Mouse (Mus musculus) heart, adult 2 months (tissue): ENCODE measurements around the gene Hepacam. TPM values are rescaled to one million over a fixed set of nuclear protein-coding genes. Genes with fewer than 3 reads are reported as not detected.

Experiments used
- DNase-seq, 2 experiments: peaks; one replicate each; pipeline ENCODE4 v3.0.0; 2021
- H3K27ac ChIP-seq: fragments of 200-600 bp; 2 replicates; pipeline ENCODE4 v1.8.1; 2022
- H3K27me3 ChIP-seq: fragments of 200-500 bp; 2 replicates; pipeline ENCODE4 v1.6.1; 2012; ENCODE audit warnings: mild to moderate bottlenecking, low read length, inconsistent platforms, mixed read lengths; ENCODE audit not compliant: control insufficient read depth, insufficient read depth
- H3K36me3 ChIP-seq: fragments of 200-500 bp; 2 replicates; pipeline ENCODE4 v1.6.1; 2012; ENCODE audit warnings: low read length, inconsistent platforms; ENCODE audit not compliant: control insufficient read depth, insufficient read depth
- H3K4me1 ChIP-seq: fragments of 200-500 bp; 2 replicates; pipeline ENCODE4 v1.6.1; 2011; ENCODE audit warnings: low read length; ENCODE audit not compliant: control insufficient read depth, insufficient read depth
- H3K4me3 ChIP-seq: fragments of 200-600 bp; 2 replicates; pipeline ENCODE4 v1.8.1; 2022
- H3K79me2 ChIP-seq: fragments of 200-500 bp; replicated peaks from 2 replicates; pipeline ENCODE4 v1.6.1; 2012; ENCODE audit warnings: mild to moderate bottlenecking, inconsistent platforms, low read length, moderate library complexity, mixed read lengths; ENCODE audit not compliant: control insufficient read depth, insufficient read depth
- H3K9ac ChIP-seq: fragments of 200-500 bp; 2 replicates; pipeline ENCODE4 v1.6.1; 2012; ENCODE audit warnings: low read depth, mild to moderate bottlenecking, control low read depth, inconsistent platforms, low read length, mixed read lengths
- CTCF ChIP-seq: fragments of 200-600 bp; IDR thresholded peaks from 2 replicates; pipeline ENCODE4 v1.8.1; 2022; ENCODE audit warnings: antibody characterized with exemption, mild to moderate bottlenecking, moderate library complexity
- EP300 ChIP-seq: fragments of 200-500 bp; IDR thresholded peaks from 2 replicates; pipeline ENCODE4 v1.6.1; 2011; ENCODE audit warnings: low read depth, low read length, control low read depth; ENCODE audit not compliant: insufficient read depth
- POLR2A ChIP-seq: fragments of 200-500 bp; IDR thresholded peaks from 2 replicates; pipeline ENCODE4 v1.6.1; 2011; ENCODE audit warnings: mild to moderate bottlenecking, low read depth, low read length, control low read depth; ENCODE audit not compliant: insufficient read depth
- WGBS: fragments of 180-500 bp; shearing (Covaris S2); methylation state at CpG from one replicate; pipeline ENCODE4 v1.1.7; 2018; 5-methylcytosine and 5-hydroxymethylcytosine counted together
- intact Hi-C: fragments of 180-260 bp; cut with DNase I; formaldehyde crosslinking; loops from one replicate; pipeline ENCODE4 v1.15.1; 2025
- polyA plus RNA-seq: library from polyadenylated mRNA; depleted of rRNA; stranded (reverse); fragments of >200 nt; gene quantifications from 2 replicates; pipeline ENCODE4 v1.2.3, GENCODE M21; 2012
- total RNA-seq, 2 experiments: library from RNA; stranded (reverse); gene quantifications; 2 replicates each; pipeline ENCODE4 v1.2.3; 2021

The Hepacam gene
- total and polyA plus RNA-seq, 3 experiments, result 0.29 TPM; not detected in 2

DNA sequence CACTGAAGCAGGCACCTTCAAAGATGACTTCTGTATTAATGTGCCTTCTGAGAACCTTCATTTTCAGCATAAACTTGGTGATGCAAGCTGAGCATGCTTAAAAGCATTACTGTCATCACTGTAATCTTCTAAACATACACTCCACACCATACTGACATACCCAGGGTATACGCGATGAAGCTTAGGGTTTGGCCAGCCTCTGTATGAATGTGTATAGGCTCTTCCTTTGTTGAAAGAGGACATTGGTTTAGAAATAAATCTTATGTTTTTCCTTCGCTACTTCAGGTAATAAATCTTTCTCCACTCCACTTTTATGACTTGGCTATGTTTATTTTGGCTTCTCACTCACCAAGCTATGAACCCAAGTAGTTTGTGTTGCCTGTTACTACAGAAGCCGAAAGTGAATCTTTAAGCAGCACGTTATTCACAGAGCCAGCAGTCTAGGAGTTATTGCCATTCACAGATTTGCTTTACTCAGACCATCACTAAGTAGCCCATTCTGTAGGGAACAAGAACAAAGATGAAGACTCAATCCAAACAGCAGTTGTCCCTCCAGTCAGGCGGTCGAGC lies 4.2 kb downstream of the Hepacam start:
- intact Hi-C loops, result no loop called here
- Histone ChIP-seq H3K79me2 (no peaks in the 10 kb centered on the region), H3K27ac (no peak overlapping the region), H3K9ac (no peak overlapping the region), H3K27me3 (no peaks in the 10 kb centered on the region), H3K4me3 (no peak overlapping the region), H3K36me3 (peaks cover 2% of the 10 kb centered on the region; the same call in 1 of the 2 replicates), H3K4me1 (no peaks in the 10 kb centered on the region; the same call in none of the 2 replicates)
- DNase-seq, result no peak
- TF ChIP-seq POLR2A (no peak), CTCF (no peak), EP300 (no peak)
- WGBS, result 89% methylated on average over 7 of the region's 7 CpGs

DNA sequence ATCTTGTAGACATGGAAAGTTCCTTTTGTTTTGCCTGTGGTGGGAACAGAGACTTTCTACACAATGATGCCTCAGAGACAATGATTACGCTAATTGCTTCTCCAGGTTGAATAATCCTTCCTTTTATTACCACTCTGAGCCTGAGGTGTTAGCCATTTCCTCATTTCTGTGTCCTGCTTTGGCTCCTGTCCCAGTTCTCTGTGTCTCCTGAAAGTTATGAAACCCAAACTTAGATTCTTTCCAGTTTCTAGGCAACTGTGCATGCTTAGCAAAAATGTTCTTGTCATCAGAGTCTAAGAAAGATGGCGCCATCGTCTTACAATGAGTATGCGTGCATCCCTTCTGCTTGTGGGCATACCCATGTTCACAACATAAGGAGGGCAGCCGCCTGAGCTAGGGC lies 8.6 kb downstream of the Hepacam start:
- H3K27ac ChIP-seq, result no peak overlapping the region
- 69% methylated on average over 5 of the region's 5 CpGs for WGBS
- H3K27me3 ChIP-seq, result no peaks in the 10 kb centered on the region
- H3K79me2 ChIP-seq, result no peaks in the 10 kb centered on the region
- H3K36me3 ChIP-seq, result no peaks in the 10 kb centered on the region
- intact Hi-C loops, result no loop called here
- DNase-seq, result no peak
- no peaks in the 10 kb centered on the region for H3K4me1 ChIP-seq
- TF ChIP-seq POLR2A (no peak), EP300 (no peak), CTCF (no peak)
- H3K4me3 ChIP-seq, result no peak overlapping the region
- H3K9ac ChIP-seq, result no peak overlapping the region

DNA sequence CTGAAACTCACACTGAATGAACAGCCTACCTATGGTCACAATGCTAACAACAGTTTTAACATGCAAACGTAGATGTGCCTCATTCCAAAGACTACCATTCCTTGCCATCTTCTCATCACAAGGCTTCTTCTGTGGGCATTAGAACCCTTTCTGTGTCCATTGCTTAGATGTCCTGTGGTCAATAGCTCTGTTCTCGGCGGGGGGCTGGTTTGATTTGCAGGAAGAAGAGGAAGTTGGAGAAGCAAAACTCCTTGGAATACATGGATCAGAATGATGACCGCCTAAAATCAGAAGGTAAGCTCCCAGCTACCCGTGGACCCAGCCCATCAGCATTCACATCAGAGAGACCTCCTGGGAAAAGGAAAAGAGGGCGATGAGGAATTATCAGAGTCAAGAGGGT lies 16.0 kb downstream of the Hepacam start:
- Histone ChIP-seq H3K79me2 (no peaks in the 10 kb centered on the region), H3K36me3 (no peaks in the 10 kb centered on the region), H3K4me1 (no peaks in the 10 kb centered on the region), H3K27me3 (peaks cover 2% of the 10 kb centered on the region; the same call in 1 of the 2 replicates), H3K4me3 (no peak overlapping the region), H3K27ac (no peak overlapping the region), H3K9ac (no peak overlapping the region)
- intact Hi-C loops, result loop anchor here (5.0 kb wide), 1 partner anchor 39 kb away; no protein-coding TSS in a partner anchor
- no peak for DNase-seq
- 92% methylated on average over 6 of the region's 6 CpGs for WGBS
- TF ChIP-seq CTCF (no peak), EP300 (no peak), POLR2A (no peak)

GRCm38 (mm10) chr9:37384284-37385182 lies 17.4 kb downstream of the Hepacam start:
- Histone ChIP-seq H3K27ac (peak overlapping the region; percentile 79), H3K79me2 (no peaks in the 10 kb centered on the region), H3K4me3 (peak overlapping the region; percentile 56), H3K36me3 (no peaks in the 10 kb centered on the region), H3K9ac (peak overlapping the region; percentile 81), H3K27me3 (peaks cover 2% of the 10 kb centered on the region; the same call in 1 of the 2 replicates), H3K4me1 (no peaks in the 10 kb centered on the region)
- WGBS, result 6% methylated on average over 54 of the region's 54 CpGs
- TF ChIP-seq EP300 (no peak), CTCF (peak; percentile 66), POLR2A (peak; percentile 49)
- peak; percentile 51 to 64 for DNase-seq
- intact Hi-C loops, result loop anchor here (2.0 to 5.0 kb wide), 3 partner anchors 18 to 46 kb away; no protein-coding TSS in a partner anchor

DNA sequence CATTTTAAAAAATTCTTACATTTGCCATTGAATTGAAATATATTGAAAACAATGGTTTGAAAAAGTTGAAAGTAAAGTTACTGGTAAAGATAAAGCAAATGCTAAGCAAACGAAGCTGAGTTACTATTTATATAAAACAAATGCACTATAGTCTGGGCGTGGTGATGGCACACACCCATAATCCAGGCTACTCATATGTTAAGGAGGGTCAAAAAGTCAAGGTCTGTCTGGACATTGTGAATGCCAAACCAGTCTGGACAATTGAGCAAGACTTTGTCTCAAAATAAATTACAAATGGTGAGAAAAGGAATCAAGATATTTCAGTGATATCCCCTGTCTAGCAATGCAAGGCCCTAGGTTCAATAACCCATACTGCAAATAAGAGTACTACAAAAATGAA lies 23.7 kb downstream of the Hepacam start:
- intact Hi-C loops, result no loop called here
- no peak for TF ChIP-seq CTCF
- no peak for TF ChIP-seq EP300
- TF ChIP-seq POLR2A, result no peak
- no peaks in the 10 kb centered on the region for H3K79me2 ChIP-seq
- no peak overlapping the region for H3K9ac ChIP-seq
- H3K27ac ChIP-seq, result no peak overlapping the region
- H3K36me3 ChIP-seq, result no peaks in the 10 kb centered on the region
- H3K27me3 ChIP-seq, result no peaks in the 10 kb centered on the region; the same call in 1 of the 2 replicates
- H3K4me1 ChIP-seq, result no peaks in the 10 kb centered on the region
- no peak overlapping the region for H3K4me3 ChIP-seq
- whole genome bisulfite sequencing, result 35% methylated on average over 2 of the region's 2 CpGs
- DNase-seq, result no peak
